Mouse (Mus musculus) liver, adult 2 months (tissue): ENCODE results near the gene Cipc.

ENCODE experiments used
- CTCF ChIP-seq: fragments of 200-500 bp; IDR thresholded peaks from 2 replicates; pipeline ENCODE4 v1.5.1; 2011; ENCODE audit warnings: low read depth, low read length, control low read depth
- POLR2A ChIP-seq: fragments of 200-500 bp; IDR thresholded peaks from 2 replicates; pipeline ENCODE4 v1.6.1; 2011; ENCODE audit warnings: low read length, control low read depth; ENCODE audit not compliant: insufficient read depth; ENCODE audit errors: extremely low read depth

DNA sequence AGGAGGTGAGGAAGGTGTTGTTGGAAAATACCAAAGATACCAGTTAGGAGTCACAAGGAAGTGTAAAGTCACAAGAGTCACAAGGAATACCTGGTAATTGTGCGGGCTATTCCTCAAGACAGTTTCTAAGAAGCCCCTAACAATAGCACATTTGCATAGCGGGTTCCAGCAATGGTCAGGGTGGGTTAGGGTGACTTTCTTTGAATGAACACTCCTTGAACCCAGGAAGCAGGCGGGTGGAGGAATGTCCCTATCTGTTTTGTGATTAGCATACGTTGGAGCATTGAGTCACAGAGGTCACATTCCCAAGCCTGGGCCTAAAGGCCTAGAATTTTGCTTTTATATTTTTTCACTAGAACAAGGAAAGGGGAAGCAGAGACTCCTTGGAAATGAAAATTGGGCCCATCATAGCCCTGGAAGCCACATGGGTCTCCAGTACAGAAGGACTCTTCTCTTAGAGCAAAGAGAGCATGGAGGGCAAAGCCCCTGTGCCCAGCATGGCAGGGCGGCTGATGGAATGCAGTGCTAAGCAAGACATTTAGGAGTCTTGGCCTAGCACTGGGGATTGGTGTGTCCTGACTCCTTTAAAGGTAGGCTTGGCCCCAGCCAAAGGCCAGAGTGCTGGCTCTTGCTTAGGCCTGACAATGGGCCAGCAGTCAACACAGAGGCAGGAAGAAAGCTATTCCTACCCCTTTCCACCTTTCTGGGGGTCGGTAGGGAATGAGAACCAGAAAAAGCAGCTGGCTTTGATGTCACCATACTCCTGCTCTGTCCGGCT is 29.9 kb upstream of the Cipc start:
- no peak for TF ChIP-seq CTCF
- TF ChIP-seq POLR2A, result no peak
